Mouse (Mus musculus) ovary, postnatal 36 days (tissue): ENCODE results near the gene Spats2l.

Experiments used
- DNase-seq: peaks from one replicate; pipeline ENCODE4 v3.0.0; 2022; ENCODE audit warnings: low spot score, mixed read lengths

The Spats2l gene

GRCm38 (mm10) chr1:57774001-57774667 is at the start of gene Spats2l:
Spats2l (plus strand) TSS chr1:57774162.
- DNase-seq: peak; percentile 37

GRCm38 (mm10) chr1:57725268-57725667 is 48.7 kb upstream of the Spats2l start:
- no peak for DNase-seq

GRCm38 (mm10) chr1:57735877-57736276 is 38.1 kb upstream of the Spats2l start:
- DNase-seq: no peak

GRCm38 (mm10) chr1:57741740-57742139 is 32.2 kb upstream of the Spats2l start:
- DNase-seq: no peak

- DNase-seq: no peak
These were observed 31.7 kb upstream of the Spats2l start for GRCm38 (mm10) chr1:57742266-57742665.

- DNase-seq: no peak
These were observed 22.2 kb upstream of the Spats2l start for GRCm38 (mm10) chr1:57751781-57752180.

- DNase-seq: no peak
These were observed 7.6 kb upstream of the Spats2l start for GRCm38 (mm10) chr1:57766396-57766795.

- no peak for DNase-seq
These were observed 636 bp upstream of the Spats2l start for GRCm38 (mm10) chr1:57773326-57773725.

GRCm38 (mm10) chr1:57774668-57775495 is 920 bp downstream of the Spats2l start:
- DNase-seq: peak; percentile 69

- DNase-seq: no peak
These were observed 1.5 kb downstream of the Spats2l start for GRCm38 (mm10) chr1:57775496-57775790.

GRCm38 (mm10) chr1:57776671-57777281 is 2.8 kb downstream of the Spats2l start:
- DNase-seq: no peak

- DNase-seq: no peak
These were observed 10.3 kb downstream of the Spats2l start for GRCm38 (mm10) chr1:57784300-57784699.

- no peak for DNase-seq
These were observed 15.9 kb downstream of the Spats2l start for GRCm38 (mm10) chr1:57789831-57790230.

- no peak for DNase-seq
These were observed 18.2 kb downstream of the Spats2l start for GRCm38 (mm10) chr1:57792212-57792611.

GRCm38 (mm10) chr1:57795838-57796237 is 21.9 kb downstream of the Spats2l start:
- no peak for DNase-seq

- no peak for DNase-seq
These were observed 25.4 kb downstream of the Spats2l start for GRCm38 (mm10) chr1:57799398-57799797.

- DNase-seq: no peak
These were observed 26.9 kb downstream of the Spats2l start for GRCm38 (mm10) chr1:57800846-57801245.

- no peak for DNase-seq
These were observed 32.2 kb downstream of the Spats2l start for GRCm38 (mm10) chr1:57806126-57806525.

GRCm38 (mm10) chr1:57807882-57808281 is 33.9 kb downstream of the Spats2l start:
- no peak for DNase-seq

- no peak for DNase-seq
These were observed 36.3 kb downstream of the Spats2l start for GRCm38 (mm10) chr1:57810221-57810620.

GRCm38 (mm10) chr1:57817103-57817502 is 43.1 kb downstream of the Spats2l start:
- DNase-seq: no peak

- DNase-seq: no peak
These were observed 46.6 kb downstream of the Spats2l start for GRCm38 (mm10) chr1:57820428-57820997.
